Mouse (Mus musculus): ENCODE results near the gene Syn3.

The Syn3 gene

GRCm38 (mm10) chr10:86100281-86100851 lies 398.3 kb downstream of the Syn3 start:
- DNase-seq (ENCODE audit: low spot score in 2 of 2) = peak; percentile 60 to 67

- no peak for DNase-seq (ENCODE audit: low spot score in 2 of 2)
Measured at GRCm38 (mm10) chr10:86098363-86098762, 400.3 kb downstream of the Syn3 start.

- DNase-seq (ENCODE audit: low spot score in 2 of 2) = no peak
Measured at GRCm38 (mm10) chr10:86093109-86094035, 405.3 kb downstream of the Syn3 start.

- no peak for DNase-seq (ENCODE audit: low spot score in 2 of 2)
Measured at GRCm38 (mm10) chr10:86091919-86092318, 406.8 kb downstream of the Syn3 start.

- no peak for DNase-seq (ENCODE audit: low spot score in 2 of 2)
Measured at GRCm38 (mm10) chr10:86079921-86080320, 418.8 kb downstream of the Syn3 start.

GRCm38 (mm10) chr10:86078761-86079160 lies 419.9 kb downstream of the Syn3 start:
- DNase-seq (ENCODE audit: low spot score in 2 of 2) = no peak

GRCm38 (mm10) chr10:86077272-86077671 lies 421.4 kb downstream of the Syn3 start:
- DNase-seq (ENCODE audit: low spot score in 2 of 2) = no peak

GRCm38 (mm10) chr10:86074971-86075711 lies 423.6 kb downstream of the Syn3 start:
- peak in 1 of 2 experiments; percentile 31 for DNase-seq (ENCODE audit: low spot score in 2 of 2)

- DNase-seq (ENCODE audit: low spot score in 2 of 2) = no peak
Measured at GRCm38 (mm10) chr10:86074134-86074533, 424.6 kb downstream of the Syn3 start.

- no peak for DNase-seq (ENCODE audit: low spot score in 2 of 2)
Measured at GRCm38 (mm10) chr10:86070751-86071150, 427.9 kb downstream of the Syn3 start.

GRCm38 (mm10) chr10:86069341-86069740 lies 429.4 kb downstream of the Syn3 start:
- DNase-seq (ENCODE audit: low spot score in 2 of 2) = no peak

GRCm38 (mm10) chr10:86067911-86068310 lies 430.8 kb downstream of the Syn3 start:
- DNase-seq (ENCODE audit: low spot score in 2 of 2) = no peak

- peak in 1 of 2 experiments; percentile 42 for DNase-seq (ENCODE audit: low spot score in 2 of 2)
Measured at GRCm38 (mm10) chr10:86066651-86067050, 432.0 kb downstream of the Syn3 start.

- peak in 1 of 2 experiments; percentile 15 for DNase-seq (ENCODE audit: low spot score in 2 of 2)
Measured at GRCm38 (mm10) chr10:86065661-86066060, 433.0 kb downstream of the Syn3 start.

- peak; percentile 90 to 91 for DNase-seq (ENCODE audit: low spot score in 2 of 2)
Measured at GRCm38 (mm10) chr10:86064937-86065336, 433.8 kb downstream of the Syn3 start.

GRCm38 (mm10) chr10:86063018-86063384 lies 435.7 kb downstream of the Syn3 start:
- no peak for DNase-seq (ENCODE audit: low spot score in 2 of 2)

GRCm38 (mm10) chr10:86062261-86063017 lies 436.3 kb downstream of the Syn3 start:
- DNase-seq (ENCODE audit: low spot score in 2 of 2) = no peak

GRCm38 (mm10) chr10:86060267-86060666 lies 438.4 kb downstream of the Syn3 start:
- DNase-seq (ENCODE audit: low spot score in 2 of 2) = no peak

GRCm38 (mm10) chr10:86057712-86058111 lies 441.0 kb downstream of the Syn3 start:
- no peak for DNase-seq (ENCODE audit: low spot score in 2 of 2)

- no peak for DNase-seq (ENCODE audit: low spot score in 2 of 2)
Measured at GRCm38 (mm10) chr10:86057286-86057685, 441.4 kb downstream of the Syn3 start.

- DNase-seq (ENCODE audit: low spot score in 2 of 2) = no peak
Measured at GRCm38 (mm10) chr10:86056297-86056903, 442.3 kb downstream of the Syn3 start.
